Mouse (Mus musculus): ENCODE data around the gene Gm20715.
"Not testable (repeated sequence)": the region's sequence is repeated elsewhere in the genome, so short reads cannot be mapped to it uniquely, and the experiment has no call there.

Gm20715 gene

DNA sequence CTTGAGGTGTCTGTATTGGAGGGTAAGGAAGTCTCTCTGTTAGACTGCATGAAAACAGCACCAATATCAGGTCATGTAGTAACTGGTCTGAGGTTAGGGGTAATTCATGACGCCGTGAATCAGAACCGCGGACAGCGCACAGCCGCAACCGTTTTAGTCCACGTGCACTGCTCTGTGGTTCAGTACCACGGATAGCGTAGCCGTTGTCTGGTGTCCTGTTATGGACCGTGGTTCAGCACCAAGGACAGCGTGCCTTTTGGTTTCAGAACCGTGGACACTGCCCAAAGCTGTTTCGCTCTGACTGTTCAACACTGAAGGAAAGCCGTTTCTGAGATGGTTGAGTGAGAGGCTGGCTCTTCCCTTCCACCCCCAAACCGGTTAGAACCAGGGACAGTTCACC is at the start of gene Gm20715:
Gm20715 (plus strand) TSS at position 235 of the 400 bp plus-strand sequence.
- peak; percentile 91 for DNase-seq (ENCODE audit: low read depth)

- DNase-seq (ENCODE audit: low read depth) = no peak
Measured at GRCm38 (mm10) chr7:6360477-6361060, 49.5 kb upstream of the Gm20715 start.

DNA sequence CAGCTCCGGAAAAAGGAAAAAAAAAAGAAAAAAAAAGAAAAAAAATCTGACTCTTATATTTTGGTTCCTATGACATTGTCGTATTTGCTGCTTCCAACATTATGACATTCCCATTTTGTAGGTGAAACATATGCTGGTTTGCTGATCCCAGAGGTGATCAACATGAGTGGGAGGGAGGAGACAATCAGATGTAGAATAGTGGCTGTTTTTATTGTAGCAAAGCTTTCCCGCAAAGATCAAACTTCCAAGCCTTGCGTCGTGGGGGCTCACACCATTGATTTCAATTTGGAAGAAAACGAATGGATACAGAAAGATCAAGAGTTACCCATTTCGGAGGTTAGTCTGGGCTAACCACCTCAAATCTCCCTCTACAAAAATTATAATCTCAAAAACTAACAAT is 48.3 kb upstream of the Gm20715 start:
- DNase-seq (ENCODE audit: low read depth) = no peak

DNA sequence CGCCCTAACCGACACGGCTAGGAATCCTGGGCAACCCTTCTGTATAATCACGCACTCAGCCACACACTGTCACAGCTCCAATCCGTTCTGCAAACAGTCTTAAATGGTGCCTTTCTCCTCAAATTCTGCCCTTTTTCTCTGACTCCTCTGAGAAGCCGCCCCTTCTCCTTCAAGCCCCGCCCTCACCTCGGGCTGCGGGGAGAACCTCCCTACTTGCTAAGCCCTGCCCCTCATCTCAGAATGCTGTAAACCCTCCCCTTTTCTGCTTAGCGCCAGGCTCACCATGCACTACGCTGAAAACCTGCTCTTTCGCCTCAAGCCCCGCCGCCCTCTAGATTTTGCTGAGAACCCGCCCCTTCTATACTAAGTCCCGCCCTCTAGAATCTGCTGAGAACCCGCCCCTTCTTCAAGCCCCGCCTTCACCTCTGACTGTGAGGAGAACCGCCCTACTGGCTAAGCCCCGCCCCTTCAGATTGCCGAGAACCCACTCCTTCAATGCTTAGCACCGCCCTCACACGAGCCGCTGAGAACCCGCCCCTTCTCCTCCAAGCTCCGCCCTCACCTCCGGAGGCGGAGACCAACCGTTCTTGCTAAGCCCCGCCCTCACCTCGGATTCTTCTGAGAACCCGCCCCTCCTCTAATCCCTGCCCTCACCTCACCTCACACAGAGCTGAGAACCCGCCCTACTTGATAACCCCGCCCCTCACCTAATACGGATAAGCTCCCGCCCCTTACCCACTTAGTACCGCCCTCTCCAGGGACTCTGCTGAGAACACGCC is 47.6 kb upstream of the Gm20715 start:
- DNase-seq (ENCODE audit: low read depth) = peak; percentile 98

GRCm38 (mm10) chr7:6363047-6363488 is 47.0 kb upstream of the Gm20715 start, which contains the start of gene Zfp78:
TSS of gene Zfp78 (plus strand) at chr7:6363280.
- DNase-seq (ENCODE audit: low read depth) = peak; percentile 95

GRCm38 (mm10) chr7:6364761-6365160 is 45.3 kb upstream of the Gm20715 start:
- DNase-seq (ENCODE audit: low read depth) = no peak

DNA sequence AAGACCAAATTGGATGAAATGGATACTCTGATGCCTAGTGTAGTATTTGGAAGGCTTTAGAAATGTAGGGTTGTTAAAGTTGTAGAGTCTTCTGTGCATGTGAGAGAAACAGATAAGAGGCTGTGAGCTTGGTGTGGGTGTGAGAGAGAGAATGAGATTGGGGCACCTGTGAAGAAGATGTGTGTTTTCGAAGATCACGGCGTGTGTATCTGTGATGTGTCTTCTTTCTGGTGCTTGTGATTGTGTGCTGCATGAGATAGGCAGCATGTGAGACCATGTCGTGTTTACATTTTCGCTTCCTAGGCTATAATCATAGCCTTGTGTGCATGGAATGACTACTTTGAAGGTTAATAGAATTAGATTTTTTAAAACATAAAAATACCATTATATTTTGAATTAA is 42.9 kb upstream of the Gm20715 start:
- no peak for DNase-seq (ENCODE audit: low read depth)

- DNase-seq (ENCODE audit: low read depth) = not testable (repeated sequence)
Measured at GRCm38 (mm10) chr7:6368146-6368545, 41.9 kb upstream of the Gm20715 start.

DNA sequence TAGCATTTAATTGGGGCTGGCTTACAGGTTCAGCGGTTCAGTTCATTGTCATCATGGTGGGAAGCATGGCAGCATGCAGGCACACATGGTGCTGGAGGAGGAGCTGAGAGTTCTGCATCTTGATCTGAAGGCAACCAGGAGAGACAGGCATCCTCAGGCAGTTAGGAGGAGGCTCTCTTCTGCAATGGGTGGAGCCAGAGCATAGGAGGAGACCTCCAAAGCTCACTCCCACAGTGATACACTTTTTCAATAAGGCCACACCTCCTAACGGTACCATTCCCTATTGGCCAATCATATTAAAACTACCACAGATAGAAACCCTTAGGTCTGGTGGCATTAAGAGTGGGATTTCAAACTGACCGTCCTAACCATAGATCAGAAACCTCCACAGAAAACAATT is 40.6 kb upstream of the Gm20715 start:
- DNase-seq (ENCODE audit: low read depth) = no peak

DNA sequence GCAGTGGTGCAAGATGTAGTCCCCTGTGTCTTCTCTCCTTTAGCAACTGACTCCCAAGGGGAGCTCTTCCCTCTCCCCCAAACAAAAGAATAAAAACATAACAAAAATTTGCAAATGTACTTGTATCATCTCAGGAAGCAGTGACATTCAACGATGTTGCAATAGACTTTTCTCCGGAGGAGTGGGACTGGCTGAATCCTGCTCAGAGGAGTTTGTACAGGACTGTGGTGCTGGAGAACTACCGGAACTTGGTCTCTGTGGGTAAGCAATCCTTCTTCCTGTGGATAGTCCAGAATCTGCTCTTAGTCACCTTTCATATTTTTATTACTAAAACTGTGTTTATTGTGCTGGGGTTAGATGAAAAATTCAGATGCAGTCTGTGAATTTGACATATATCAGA is 37.1 kb upstream of the Gm20715 start:
- DNase-seq (ENCODE audit: low read depth) = no peak

DNA sequence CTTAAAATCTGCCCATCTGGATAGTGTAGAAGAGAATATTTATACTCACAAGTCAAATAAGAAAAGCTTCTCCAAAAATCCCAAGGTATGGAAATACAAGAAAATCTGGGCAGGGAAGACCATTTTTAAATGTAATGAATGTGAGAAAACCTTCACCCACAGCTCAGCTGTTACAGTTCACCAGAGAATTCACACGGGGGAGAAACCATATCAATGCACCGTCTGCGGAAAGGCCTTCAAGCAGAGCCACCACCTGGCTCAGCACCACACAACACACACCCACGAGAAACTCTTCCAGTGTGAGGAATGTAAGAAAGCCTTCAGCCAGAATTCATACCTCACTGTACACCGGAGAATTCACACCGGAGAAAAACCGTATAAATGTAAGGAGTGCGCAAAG is 31.6 kb upstream of the Gm20715 start:
- DNase-seq (ENCODE audit: low read depth) = no peak

DNA sequence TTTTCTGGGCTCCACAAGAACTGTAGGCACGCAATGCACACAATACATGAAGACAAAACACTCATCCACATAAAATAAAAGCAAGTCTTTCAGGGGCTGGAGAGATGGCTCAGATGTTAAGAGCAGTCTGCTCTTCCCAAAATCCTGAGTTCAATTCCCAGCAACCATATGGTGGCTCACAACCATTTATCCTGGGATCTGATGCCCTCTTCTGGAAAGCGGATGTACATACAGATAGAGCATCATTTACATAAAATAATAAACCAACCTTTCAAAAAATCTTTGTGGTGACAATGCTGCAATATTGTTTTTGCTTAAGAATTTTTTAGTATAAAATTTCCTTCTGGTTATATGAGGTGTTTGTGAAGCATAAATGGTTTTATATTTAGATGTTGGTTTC is 28.6 kb upstream of the Gm20715 start:
- no peak for DNase-seq (ENCODE audit: low read depth)

GRCm38 (mm10) chr7:6383044-6383455 is 27.0 kb upstream of the Gm20715 start, which contains the start of gene Zfp28:
TSS of gene Zfp28 (plus strand) at chr7:6383295.
- peak; percentile 90 for DNase-seq (ENCODE audit: low read depth)

GRCm38 (mm10) chr7:6384011-6384410 is 26.1 kb upstream of the Gm20715 start:
- no peak for DNase-seq (ENCODE audit: low read depth)

- no peak for DNase-seq (ENCODE audit: low read depth)
Measured at GRCm38 (mm10) chr7:6386995-6387394, 23.1 kb upstream of the Gm20715 start.

DNA sequence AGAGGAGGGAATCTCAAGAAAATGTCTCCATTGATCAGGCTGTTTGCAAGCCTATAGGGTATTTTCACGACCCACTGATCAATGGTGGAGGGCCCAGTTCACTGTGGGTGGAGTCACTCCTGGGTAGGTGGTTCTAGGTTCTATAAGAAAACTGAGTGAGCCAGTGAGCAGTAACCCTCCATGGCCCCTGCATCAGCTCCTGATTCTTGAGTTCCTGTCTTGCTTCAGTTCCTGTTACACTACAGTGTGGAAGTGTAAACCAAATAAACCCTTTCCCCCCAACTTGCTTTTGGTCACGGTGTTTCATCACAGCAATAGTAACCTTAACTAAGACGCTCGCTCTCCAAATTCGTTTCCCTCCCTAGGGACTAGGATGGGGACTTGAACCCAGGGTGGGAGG is 21.1 kb upstream of the Gm20715 start:
- no peak for DNase-seq (ENCODE audit: low read depth)

DNA sequence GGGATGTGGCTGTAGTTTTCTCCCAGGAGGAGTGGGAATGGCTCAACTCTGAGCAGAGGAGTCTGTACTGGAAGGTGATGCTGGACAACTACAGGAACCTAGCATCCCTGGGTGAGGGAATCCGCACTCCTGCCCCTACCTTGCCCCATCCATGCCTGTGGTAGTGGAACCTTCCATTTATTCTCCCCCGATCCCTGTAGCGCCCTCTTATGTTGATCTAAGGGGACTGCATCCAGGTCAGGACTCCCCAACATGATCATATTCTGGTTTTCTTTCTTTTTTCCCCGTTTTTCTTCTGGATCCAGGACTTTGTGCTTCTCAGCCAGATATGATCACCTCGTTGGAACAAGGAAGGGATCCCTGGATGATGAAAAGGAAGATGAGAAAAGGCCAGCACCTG is 20.6 kb upstream of the Gm20715 start:
- DNase-seq (ENCODE audit: low read depth) = no peak

GRCm38 (mm10) chr7:6397996-6398975 is 11.8 kb upstream of the Gm20715 start, which contains the start of gene Smim17:
TSS of gene Smim17 (plus strand) at chr7:6398715.
- peak; percentile 65 for DNase-seq (ENCODE audit: low read depth)

- DNase-seq (ENCODE audit: low read depth) = no peak
Measured at GRCm38 (mm10) chr7:6414626-6415441, 4.8 kb downstream of the Gm20715 start.

DNA sequence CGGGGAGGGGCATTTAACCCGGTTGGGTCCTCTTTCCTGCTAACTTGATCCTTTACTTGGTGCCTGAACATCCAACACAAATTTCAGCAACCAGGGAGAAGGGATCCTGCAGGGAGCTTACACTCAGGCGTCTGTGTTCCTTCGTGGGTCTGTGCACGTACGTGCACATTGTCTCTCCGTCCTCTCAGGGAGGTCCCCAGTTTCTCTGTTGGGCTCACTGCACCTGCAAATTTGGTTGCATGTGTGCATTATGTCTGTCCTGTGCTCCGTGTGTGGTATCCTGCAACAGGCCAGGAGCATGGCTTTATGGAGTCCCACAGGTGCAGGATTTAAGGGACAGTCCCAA is 5.3 kb downstream of the Gm20715 start:
- DNase-seq (ENCODE audit: low read depth) = no peak

DNA sequence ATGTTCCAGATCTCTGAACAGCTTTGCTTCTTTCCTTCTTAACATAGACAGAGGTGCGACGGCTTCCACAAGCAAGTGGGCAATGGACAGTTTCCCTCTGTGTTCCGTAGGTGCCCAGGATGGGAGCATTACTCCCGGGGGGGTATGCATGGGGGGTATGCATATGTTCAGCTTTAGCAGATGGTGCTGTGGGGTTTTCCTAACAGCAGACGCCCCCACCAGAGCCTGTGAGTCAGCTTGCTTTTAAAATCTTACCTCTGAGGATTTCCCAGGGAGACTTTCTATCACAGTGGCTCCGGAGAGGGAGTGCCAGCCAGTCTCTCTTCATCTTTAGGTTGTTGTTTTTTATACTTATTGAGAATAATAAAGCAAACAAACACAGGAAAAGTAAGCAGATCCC is 9.8 kb downstream of the Gm20715 start:
- no peak for DNase-seq (ENCODE audit: low read depth)
